Mouse (Mus musculus): Measurements from ENCODE around the gene Usp26.

DNA sequence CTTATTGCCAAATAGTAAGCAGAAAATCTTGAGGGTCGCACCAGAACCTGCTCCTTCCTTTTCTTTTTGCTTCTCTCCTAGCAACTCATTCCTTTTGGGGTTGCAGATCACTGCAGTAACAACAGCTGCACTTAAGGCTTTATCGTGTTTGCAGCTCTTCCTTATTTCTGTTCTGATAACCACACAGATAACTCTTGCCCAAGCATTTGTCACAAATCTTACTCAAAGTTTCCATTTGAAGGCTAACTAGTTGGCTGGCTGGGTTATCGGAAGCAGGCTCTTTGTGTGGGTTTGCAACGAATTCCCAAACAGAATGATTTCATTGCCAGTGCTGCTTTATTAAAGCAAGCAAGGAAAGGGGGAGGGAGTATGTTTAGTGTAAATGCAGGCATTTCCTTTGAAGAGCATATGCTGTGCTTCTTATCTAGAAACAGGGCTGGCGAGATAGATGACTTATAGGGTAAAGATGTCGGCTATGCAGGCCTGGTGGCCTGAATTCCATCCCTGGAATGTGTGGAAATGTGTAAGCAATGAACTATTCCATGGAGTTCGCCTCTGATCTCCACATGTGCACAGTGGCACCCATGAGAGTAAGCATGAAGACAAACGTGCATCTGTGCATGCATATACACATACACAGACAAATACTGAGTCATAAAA, 86.8 kb downstream of the Usp26 start:
- TF ChIP-seq POLR2A (IDR thresholded peaks at IDR 0.05; ENCODE audit: borderline replicate concordance, insufficient read depth, low read length) (no peak), CTCF (IDR thresholded peaks at IDR 0.05; ENCODE audit: borderline replicate concordance, insufficient read depth, low read depth, low read length) (no peak)

Data from cerebellum, adult 2 months (tissue).